In the genomic region with DNA sequence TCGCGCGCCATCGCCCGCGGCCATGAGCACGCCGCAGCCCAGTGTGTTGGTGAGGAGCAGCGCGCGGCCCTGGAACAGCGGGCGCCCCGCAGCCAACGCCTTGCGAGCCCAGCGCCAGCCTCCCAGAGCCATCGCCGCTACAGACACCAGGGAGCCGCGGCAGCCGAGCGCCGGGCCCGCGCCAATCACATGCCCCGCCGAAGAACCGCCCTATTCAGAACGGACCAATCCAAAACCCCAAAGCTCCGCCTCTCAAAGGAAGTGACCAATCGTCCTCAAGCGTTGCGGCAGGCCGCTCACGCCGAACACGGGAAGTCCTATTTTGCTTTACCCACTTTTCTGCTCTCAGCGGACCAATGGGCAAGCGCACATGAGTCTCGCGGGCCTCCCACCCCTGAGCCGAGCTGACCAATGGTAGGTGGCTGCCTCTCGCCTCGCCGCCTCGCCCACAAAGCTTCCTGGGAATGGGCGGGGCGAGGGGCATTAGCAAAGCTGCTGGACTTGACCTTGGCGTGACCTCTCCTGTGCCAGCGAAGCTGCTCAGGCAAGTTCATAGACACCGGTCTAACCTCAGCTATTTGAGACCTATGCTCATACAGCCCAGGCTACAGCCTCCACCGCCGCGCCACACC, we compare ENCODE assay signal across 8 mouse cellular contexts. TPM values are rescaled to one million over a fixed set of nuclear protein-coding genes. Genes with fewer than 3 reads are reported as not detected.
DNase-seq lines count a peak whose midpoint lies in the region; ATAC-seq and TF ChIP-seq lines count a peak whose summit lies in the region.

Gene Mpv17l2 (minus strand): TSS at position 172 of the 632 bp plus-strand sequence.

- peaks cover 14% of the 10 kb centered on the region for H3K4me1 ChIP-seq in embryonic facial prominence, embryonic 14.5 days (ENCODE audit: control insufficient read depth, insufficient read depth, low read length)
- H3K4me1 ChIP-seq in heart, adult 2 months (ENCODE audit: control insufficient read depth, insufficient read depth, low read length) = peaks cover 11% of the 10 kb centered on the region
- peaks cover 32% of the 10 kb centered on the region for H3K4me1 ChIP-seq in limb, embryonic 13.5 days
- H3K4me1 ChIP-seq in midbrain, embryonic 16.5 days (ENCODE audit: control insufficient read depth, insufficient read depth, low read length) = peaks cover 21% of the 10 kb centered on the region

- peak within 1 kb of the TSS; percentile 77 for H3K9ac ChIP-seq in embryonic facial prominence, embryonic 14.5 days (ENCODE audit: low read depth, low read length)
- H3K9ac ChIP-seq in heart, adult 2 months (ENCODE audit: low read depth, low read length) = peak within 1 kb of the TSS; percentile 89
- H3K9ac ChIP-seq in limb, embryonic 13.5 days = peak within 1 kb of the TSS; percentile 85
- peak within 1 kb of the TSS; percentile 76 for H3K9ac ChIP-seq in midbrain, embryonic 16.5 days (ENCODE audit: low read depth, low read length)

- TF ChIP-seq POLR2A in heart, adult 2 months (IDR thresholded peaks at IDR 0.05; ENCODE audit: insufficient read depth, low read depth, low read length) = peak; percentile 60; the same call in 1 of the 2 replicates

- H3K9me3 ChIP-seq in embryonic facial prominence, embryonic 14.5 days (ENCODE audit: control insufficient read depth, low read length) = no peaks in the 10 kb centered on the region
- no peaks in the 10 kb centered on the region for H3K9me3 ChIP-seq in limb, embryonic 13.5 days
- H3K9me3 ChIP-seq in midbrain, embryonic 16.5 days (replicated peaks; ENCODE audit: control insufficient read depth, low read length, poor library complexity, severe bottlenecking) = no peaks in the 10 kb centered on the region

- H3K79me2 ChIP-seq in heart, adult 2 months (replicated peaks; ENCODE audit: control insufficient read depth, insufficient read depth, low read length) = no peaks in the 10 kb centered on the region

- H3K4me3 ChIP-seq in embryonic facial prominence, embryonic 14.5 days (ENCODE audit: low read depth, low read length) = peak within 1 kb of the TSS; percentile 69
- peak within 1 kb of the TSS; percentile 93 for H3K4me3 ChIP-seq in heart, adult 2 months
- H3K4me3 ChIP-seq in limb, embryonic 13.5 days = peak within 1 kb of the TSS; percentile 74
- H3K4me3 ChIP-seq in midbrain, embryonic 16.5 days (ENCODE audit: low read depth, low read length) = peak within 1 kb of the TSS; percentile 71

- no peak for TF ChIP-seq CTCF in heart, adult 2 months (IDR thresholded peaks at IDR 0.05)

- H3K27me3 ChIP-seq in embryonic facial prominence, embryonic 14.5 days (replicated peaks; ENCODE audit: control insufficient read depth, insufficient read depth, low read length) = no peaks in the 10 kb centered on the region
- no peaks in the 10 kb centered on the region for H3K27me3 ChIP-seq in heart, adult 2 months (ENCODE audit: control insufficient read depth, insufficient read depth, low read length)
- no peaks in the 10 kb centered on the region for H3K27me3 ChIP-seq in limb, embryonic 13.5 days
- no peaks in the 10 kb centered on the region for H3K27me3 ChIP-seq in midbrain, embryonic 16.5 days (ENCODE audit: control insufficient read depth, insufficient read depth, low read depth, low read length)

- under 1% methylated on average over 53 of the region's 55 CpGs for WGBS in embryonic facial prominence, embryonic 14.5 days
- under 1% methylated on average over 55 of the region's 55 CpGs for WGBS in heart, adult 2 months
- WGBS in limb, embryonic 13.5 days = under 1% methylated on average over 55 of the region's 55 CpGs
- WGBS in midbrain, embryonic 16.5 days = under 1% methylated on average over 55 of the region's 55 CpGs

- peak; percentile 97 for ATAC-seq in embryonic facial prominence, embryonic 14.5 days (ENCODE audit: low read depth)
- ATAC-seq in limb, embryonic 13.5 days (ENCODE audit: low FRiP score, low read depth) = peak; percentile 96
- ATAC-seq in midbrain, embryonic 16.5 days = peak; percentile 95

- peak within 1 kb of the TSS; percentile 42; the same call in 1 of the 2 replicates for H3K27ac ChIP-seq in embryonic facial prominence, embryonic 14.5 days (replicated peaks; ENCODE audit: low read depth, low read length)
- peak within 1 kb of the TSS; percentile 87 for H3K27ac ChIP-seq in heart, adult 2 months
- no peak within 1 kb of the TSS for H3K27ac ChIP-seq in limb, embryonic 13.5 days
- peak within 1 kb of the TSS; percentile 82 for H3K27ac ChIP-seq in midbrain, embryonic 16.5 days (ENCODE audit: low read length)

- TF ChIP-seq EP300 in heart, adult 2 months (IDR thresholded peaks at IDR 0.05; ENCODE audit: insufficient read depth, low read depth, low read length) = peak; percentile 74; the same call in 1 of the 2 replicates

- peaks cover 39% of the 10 kb centered on the region for H3K36me3 ChIP-seq in embryonic facial prominence, embryonic 14.5 days (ENCODE audit: control insufficient read depth, insufficient read depth, low read length)
- H3K36me3 ChIP-seq in heart, adult 2 months (ENCODE audit: control insufficient read depth, insufficient read depth, low read length) = no peaks in the 10 kb centered on the region
- peaks cover 34% of the 10 kb centered on the region for H3K36me3 ChIP-seq in limb, embryonic 13.5 days
- peaks cover 18% of the 10 kb centered on the region for H3K36me3 ChIP-seq in midbrain, embryonic 16.5 days (ENCODE audit: control insufficient read depth, insufficient read depth, low read length)

- DNase-seq in 3T3-L1 (ENCODE audit: low read depth, low spot score) = peak; percentile 100
- peak; percentile 64 to 87 for DNase-seq in adrenal gland, postnatal 4 days (ENCODE audit: low spot score in 2 of 2)
- peak; percentile 99 for DNase-seq in embryonic facial prominence, embryonic 14.5 days (ENCODE audit: low spot score)
- peak; percentile 91 to 98 for DNase-seq in heart, adult 2 months
- DNase-seq in kidney, adult 8-10 months = peak; percentile 96 to 99
- peak; percentile 90 to 96 for DNase-seq in spleen, postnatal 10 days (ENCODE audit: low spot score in 2 of 2)

- intact Hi-C loops in heart, adult 2 months (cut with DNase I) = no loop called here

- peak within 1 kb of the TSS; percentile 99 for H3K4me2 ChIP-seq in embryonic facial prominence, embryonic 14.5 days (ENCODE audit: low read depth, low read length)
- H3K4me2 ChIP-seq in limb, embryonic 13.5 days (replicated peaks) = peak within 1 kb of the TSS; percentile 99
- H3K4me2 ChIP-seq in midbrain, embryonic 16.5 days (ENCODE audit: low read length) = peak within 1 kb of the TSS; percentile 80

RNA-seq across cellular contexts. Expression of gene Mpv17l2, which starts in this region (rescaled TPM):
- total RNA-seq in adrenal gland, postnatal 4 days (2021) = 100 to 1,000 TPM in 1 of 2 experiments, 10 to 100 TPM in 1; 93.1 to 109 TPM
- 34.2 and 36.5 TPM in 2 replicates for polyA plus RNA-seq in embryonic facial prominence, embryonic 14.5 days (2014; fragmentation: Nextera tagmentation; extraction: Ambion mirVana)
- 10 to 100 TPM; 21.7 to 29.1 TPM for total RNA-seq in heart, adult 2 months (2021)
- polyA plus RNA-seq in heart, adult 2 months (2012; rRNA removed) = 30.0 and 32.2 TPM in 2 replicates
- polyA plus RNA-seq in limb, embryonic 13.5 days (2015; fragmentation: Nextera tagmentation; extraction: Ambion mirVana) = 29.2 and 36.6 TPM in 2 replicates
- polyA plus RNA-seq in midbrain, embryonic 16.5 days (2015; fragmentation: Nextera tagmentation; extraction: Ambion mirVana) = 34.8 and 35.7 TPM in 2 replicates
